Mouse (Mus musculus) small intestine, adult 2 months (tissue): Measurements from ENCODE around the gene Rere. TPM values are rescaled to one million over a fixed set of nuclear protein-coding genes. Genes with fewer than 3 reads are reported as not detected.

Experiments
- H3K27ac ChIP-seq: fragments of 200-500 bp; 2 replicates; pipeline ENCODE4 v1.5.1; 2012; ENCODE audit warnings: low read depth, low read length, control low read depth, inconsistent platforms; ENCODE audit not compliant: insufficient read depth
- H3K27me3 ChIP-seq: fragments of 200-500 bp; 2 replicates; pipeline ENCODE4 v1.6.1; 2012; ENCODE audit warnings: mild to moderate bottlenecking, moderate library complexity, low read length, inconsistent platforms; ENCODE audit not compliant: control insufficient read depth, insufficient read depth
- H3K36me3 ChIP-seq: fragments of 200-500 bp; 2 replicates; pipeline ENCODE4 v1.6.1; 2012; ENCODE audit warnings: mild to moderate bottlenecking, low read length, control low read depth, inconsistent platforms; ENCODE audit not compliant: control insufficient read depth, insufficient read depth
- H3K4me1 ChIP-seq: fragments of 200-500 bp; 2 replicates; pipeline ENCODE4 v1.6.1; 2012; ENCODE audit warnings: low read length, inconsistent platforms, mixed read lengths; ENCODE audit not compliant: control insufficient read depth, insufficient read depth, insufficient read length
- H3K4me3 ChIP-seq: fragments of 200-500 bp; 2 replicates; pipeline ENCODE4 v1.5.1; 2012; ENCODE audit warnings: low read depth, mild to moderate bottlenecking, control low read depth, inconsistent platforms, low read length, moderate library complexity
- CTCF ChIP-seq: fragments of 200-500 bp; IDR thresholded peaks from 2 replicates; pipeline ENCODE4 v1.5.1; 2012; ENCODE audit warnings: low read depth, mild to moderate bottlenecking, control low read depth, inconsistent platforms, low read length, moderate library complexity, mixed read lengths; ENCODE audit not compliant: insufficient replicate concordance, insufficient read length; ENCODE audit errors: extremely low read depth
- POLR2A ChIP-seq: fragments of 200-500 bp; IDR thresholded peaks from 2 replicates; pipeline ENCODE4 v1.6.1; 2012; ENCODE audit warnings: low read depth, mild to moderate bottlenecking, control low read depth, inconsistent platforms, low read length, moderate library complexity
- WGBS: fragments of 180-500 bp; shearing (Covaris S2); methylation state at CpG from one replicate; pipeline ENCODE4 v1.1.7; 2018; 5-methylcytosine and 5-hydroxymethylcytosine counted together
- polyA plus RNA-seq: library from polyadenylated mRNA; depleted of rRNA; stranded (reverse); fragments of >200 nt; gene quantifications from 2 replicates; pipeline ENCODE4 v1.2.3, GENCODE M21; 2012

Rere gene
- polyA plus RNA-seq, 1 experiment: 72.8 TPM

DNA sequence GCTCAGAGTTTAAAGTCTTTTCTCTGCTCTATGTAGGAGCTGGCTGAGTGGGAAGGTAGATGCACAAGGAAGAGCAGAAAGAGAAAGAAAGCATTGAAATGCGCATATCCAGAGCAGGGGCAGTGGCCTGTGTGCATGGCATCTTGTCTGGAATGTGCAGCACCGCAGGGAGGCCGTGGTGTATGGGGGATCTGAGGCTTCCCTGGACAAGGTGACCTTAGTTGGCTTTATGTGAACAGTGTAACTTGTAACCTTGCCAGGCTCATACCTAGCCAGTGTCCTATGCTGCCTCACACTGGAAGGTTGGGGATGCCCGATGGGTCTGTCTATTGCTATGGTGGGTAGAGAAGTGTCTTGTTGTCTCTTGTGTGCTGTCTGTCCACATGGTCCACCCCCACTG lies 165.2 kb downstream of the Rere start:
- WGBS: 86% methylated on average over 4 of the region's 4 CpGs

DNA sequence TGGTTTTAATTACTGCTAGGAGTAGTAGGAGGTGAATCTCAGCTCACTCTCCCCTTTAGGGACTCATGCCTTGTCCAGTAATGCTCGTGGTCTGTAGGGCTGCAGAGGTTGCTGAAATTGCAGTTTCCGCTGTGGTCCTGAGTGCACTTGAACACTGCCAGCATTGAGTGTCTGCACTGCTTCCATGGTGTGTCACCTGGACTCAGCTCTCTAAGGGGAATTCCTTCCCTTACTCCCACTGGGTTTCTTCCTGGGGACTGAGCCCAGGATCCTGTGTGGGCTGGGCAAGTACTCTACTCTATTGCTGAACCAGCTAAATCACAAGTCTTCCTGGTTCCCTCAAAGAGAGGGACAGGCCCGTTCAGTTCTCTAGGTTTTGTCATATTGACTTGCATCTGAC lies 166.1 kb downstream of the Rere start:
- 68% methylated on average over 3 of the region's 3 CpGs for WGBS

More for the DNA sequence above, 165.2 kb downstream of the Rere start:
- Histone ChIP-seq H3K36me3 (no peaks in the 10 kb centered on the region; the same call in 1 of the 2 replicates), H3K4me3 (no peak overlapping the region), H3K4me1 (peaks cover 2% of the 10 kb centered on the region; the same call in 1 of the 2 replicates), H3K27ac (no peak overlapping the region), H3K27me3 (no peaks in the 10 kb centered on the region)
- TF ChIP-seq CTCF: no peak
- TF ChIP-seq POLR2A: no peak

DNA sequence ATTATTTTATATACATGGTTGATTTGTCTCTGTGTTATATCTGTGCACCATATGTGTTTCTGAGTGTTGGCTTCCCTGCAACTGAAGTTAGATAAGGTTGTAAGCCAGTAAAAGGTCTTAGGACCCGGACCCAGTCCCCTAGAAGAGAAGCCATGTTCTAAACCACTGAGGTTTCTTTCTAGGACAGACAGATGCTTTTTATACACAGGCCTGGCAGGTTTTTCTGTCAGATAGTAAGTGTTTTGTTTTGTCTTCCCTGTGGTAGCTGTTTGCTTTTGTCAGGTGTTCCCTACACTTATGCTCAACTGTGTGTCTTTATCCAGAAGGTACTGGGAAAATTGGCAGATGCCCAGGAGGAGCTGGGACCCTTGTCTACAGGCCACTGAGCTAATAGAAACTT lies 167.0 kb downstream of the Rere start:
- no peak overlapping the region for H3K4me3 ChIP-seq
- no peak for TF ChIP-seq POLR2A
- TF ChIP-seq CTCF: no peak
- H3K36me3 ChIP-seq: no peaks in the 10 kb centered on the region; the same call in 1 of the 2 replicates
- H3K27ac ChIP-seq: no peak overlapping the region
- H3K4me1 ChIP-seq: peaks cover 2% of the 10 kb centered on the region; the same call in 1 of the 2 replicates
- no peaks in the 10 kb centered on the region for H3K27me3 ChIP-seq
- 67% methylated on average over 1 of the region's 1 CpGs for WGBS

More for the DNA sequence above, 166.1 kb downstream of the Rere start:
- Histone ChIP-seq H3K4me1 (peaks cover 2% of the 10 kb centered on the region; the same call in 1 of the 2 replicates), H3K36me3 (no peaks in the 10 kb centered on the region; the same call in 1 of the 2 replicates), H3K4me3 (no peak overlapping the region), H3K27ac (no peak overlapping the region), H3K27me3 (no peaks in the 10 kb centered on the region)
- TF ChIP-seq CTCF (no peak), POLR2A (no peak)

DNA sequence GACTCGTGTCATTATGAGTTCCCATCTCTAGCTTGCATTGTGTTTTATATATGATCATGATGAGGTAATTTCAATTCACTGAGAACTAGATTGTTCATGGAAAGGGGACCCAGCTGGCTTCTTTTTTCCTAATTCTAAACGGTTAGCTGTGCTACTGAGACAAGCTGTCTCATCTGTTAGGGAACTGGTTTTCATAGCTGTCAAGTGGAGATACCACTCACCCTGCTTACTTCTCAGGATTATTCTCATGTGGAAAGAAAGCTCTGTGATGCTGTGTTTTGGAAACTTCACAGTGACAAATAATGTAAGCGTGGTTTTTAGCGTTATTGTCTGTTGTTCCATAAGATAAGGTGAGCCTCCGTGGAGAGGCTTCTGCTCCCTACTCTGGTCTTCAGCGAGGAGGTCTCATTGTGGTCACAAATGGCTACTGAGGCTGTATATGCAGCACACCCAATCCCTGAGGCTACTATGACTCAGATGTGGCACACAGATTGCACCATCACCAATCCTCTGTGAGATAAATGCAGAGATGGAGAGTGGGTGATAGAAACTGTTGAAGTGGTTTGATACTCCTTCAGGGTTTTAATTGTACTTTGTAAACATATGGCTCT lies 168.7 kb downstream of the Rere start:
- Histone ChIP-seq H3K4me3 (no peak overlapping the region), H3K36me3 (no peaks in the 10 kb centered on the region), H3K27ac (no peak overlapping the region), H3K27me3 (no peaks in the 10 kb centered on the region), H3K4me1 (peaks cover 2% of the 10 kb centered on the region; the same call in 1 of the 2 replicates)
- TF ChIP-seq CTCF: no peak
- no peak for TF ChIP-seq POLR2A
- WGBS: 80% methylated on average over 6 of the region's 6 CpGs

DNA sequence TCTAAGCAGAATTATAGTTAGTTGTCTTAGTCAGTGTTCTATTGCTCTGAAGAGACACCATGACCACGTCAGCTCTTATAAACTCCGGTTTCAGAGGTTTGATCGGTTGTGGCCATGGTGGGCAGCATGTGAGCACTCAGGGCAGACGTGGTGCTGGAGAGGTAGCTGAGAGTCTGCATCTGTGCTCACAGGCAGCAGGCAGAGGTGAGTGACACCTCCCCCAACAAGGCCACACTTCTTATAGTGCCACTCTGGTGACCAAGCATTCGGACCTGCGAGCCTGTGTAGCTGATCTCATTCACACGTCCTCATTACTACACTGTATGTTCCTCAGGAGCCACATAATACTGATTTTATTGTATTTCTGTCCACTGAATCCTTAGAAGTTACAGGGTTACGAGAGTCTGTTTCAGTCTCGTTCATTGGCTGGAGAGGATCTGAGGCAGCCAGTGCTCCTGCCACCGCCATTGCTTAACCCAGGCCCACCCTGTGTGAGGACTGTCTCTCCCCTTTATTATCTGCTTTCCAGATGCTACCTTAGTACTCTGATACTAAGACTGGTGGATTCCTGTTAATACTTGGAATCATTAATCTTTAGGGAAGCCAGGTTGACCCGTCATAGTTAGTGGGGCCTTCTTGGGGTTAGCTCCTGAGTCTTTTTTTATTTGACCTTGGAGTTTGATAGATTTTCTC lies 170.9 kb downstream of the Rere start:
- 88% methylated on average over 11 of the region's 11 CpGs for WGBS
- no peak overlapping the region for H3K4me3 ChIP-seq
- H3K36me3 ChIP-seq: no peaks in the 10 kb centered on the region
- peaks cover 2% of the 10 kb centered on the region for H3K4me1 ChIP-seq
- no peaks in the 10 kb centered on the region for H3K27me3 ChIP-seq
- no peak overlapping the region for H3K27ac ChIP-seq
- no peak for TF ChIP-seq CTCF
- TF ChIP-seq POLR2A: no peak

DNA sequence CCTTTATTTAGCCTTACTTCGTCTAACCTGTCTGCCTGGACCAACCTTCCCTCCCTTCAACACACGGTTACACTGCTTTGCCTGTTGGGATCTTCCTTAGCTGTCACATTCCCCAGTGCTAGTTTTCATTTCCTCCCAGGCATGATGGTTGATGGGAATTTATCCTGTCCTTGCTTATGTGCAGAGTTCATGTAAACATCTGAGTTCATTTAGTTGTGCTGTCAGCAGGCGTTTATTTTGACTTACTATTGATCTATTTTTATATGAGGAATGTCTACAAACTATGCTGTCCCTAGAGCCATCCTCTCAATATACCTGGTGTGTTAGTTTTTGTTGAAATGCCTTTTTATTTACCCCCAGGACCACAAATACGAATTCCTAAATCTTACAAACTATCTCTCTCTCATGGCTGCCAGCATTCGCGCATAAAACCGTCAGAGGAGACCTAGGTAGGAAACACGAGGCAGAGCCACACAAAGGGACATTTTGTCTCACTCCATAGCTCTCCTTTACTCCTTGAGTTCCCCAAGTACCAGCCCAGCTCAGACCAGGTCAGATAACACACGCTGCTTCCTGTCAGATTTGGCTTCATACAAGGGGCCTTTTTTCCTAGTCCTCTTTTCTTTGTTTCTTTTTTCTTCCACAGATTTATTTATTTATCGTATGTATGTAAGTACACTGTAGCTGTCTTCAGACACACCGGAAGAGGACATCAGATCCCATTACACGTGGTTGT lies 173.3 kb downstream of the Rere start:
- TF ChIP-seq POLR2A (no peak), CTCF (no peak)
- H3K27ac ChIP-seq: no peak overlapping the region

DNA sequence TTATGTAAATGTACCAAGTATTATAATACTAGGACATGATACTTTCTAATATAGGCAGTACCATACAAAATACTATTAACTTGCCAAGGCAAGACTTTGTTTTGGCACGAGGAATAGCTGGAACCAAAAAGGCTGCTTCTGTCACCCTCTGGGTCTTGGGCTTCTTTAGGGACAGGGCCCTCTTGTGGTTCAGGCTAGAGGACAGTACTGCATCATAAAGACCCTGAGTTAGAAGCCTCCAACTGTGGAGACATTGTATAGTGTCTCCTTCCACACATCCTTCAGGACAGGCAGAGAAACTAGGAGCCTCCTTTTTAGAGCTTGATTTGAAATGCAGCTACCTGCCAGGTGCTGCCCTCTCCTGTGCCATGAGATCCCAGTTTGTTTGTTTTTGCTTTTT lies 174.3 kb downstream of the Rere start:
- no peaks in the 10 kb centered on the region for H3K27me3 ChIP-seq
- H3K4me1 ChIP-seq: peaks cover 4% of the 10 kb centered on the region; the same call in 1 of the 2 replicates
- H3K36me3 ChIP-seq: no peaks in the 10 kb centered on the region
- no peak overlapping the region for H3K27ac ChIP-seq
- TF ChIP-seq POLR2A (no peak), CTCF (no peak)
- no peak overlapping the region for H3K4me3 ChIP-seq
- WGBS: 74% methylated on average over 1 of the region's 1 CpGs

More for the DNA sequence above, 173.3 kb downstream of the Rere start:
- Histone ChIP-seq H3K4me1 (peaks cover 4% of the 10 kb centered on the region; the same call in 1 of the 2 replicates), H3K4me3 (no peak overlapping the region), H3K36me3 (no peaks in the 10 kb centered on the region), H3K27me3 (no peaks in the 10 kb centered on the region)
- 74% methylated on average over 12 of the region's 12 CpGs for WGBS
